Mouse (Mus musculus): ENCODE results near the gene Cyp46a1.

DNA sequence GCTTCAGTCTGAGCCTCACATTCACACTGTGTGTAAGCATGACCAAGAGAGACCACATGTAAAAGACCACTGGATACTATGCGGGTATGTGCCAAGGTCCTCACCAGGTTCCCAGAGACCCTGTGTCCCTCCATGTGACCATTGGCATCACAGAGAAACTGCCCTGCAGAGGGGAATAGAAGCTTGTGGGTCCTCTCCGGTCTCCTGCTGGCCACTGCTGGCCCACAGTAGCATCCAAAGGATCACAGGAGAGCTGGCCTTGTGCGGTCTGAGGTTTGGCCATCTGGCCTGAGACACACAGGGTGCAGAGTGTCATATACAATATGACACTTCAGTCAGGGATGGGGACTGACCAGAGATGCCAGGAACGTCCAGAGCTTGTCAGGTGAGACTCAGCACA is 24.1 kb upstream of the Cyp46a1 start:
- TF ChIP-seq POLR2A (IDR thresholded peaks at IDR 0.05; ENCODE audit: insufficient read length, low read depth) (no peak), MAX (IDR thresholded peaks at IDR 0.05; ENCODE audit: low read depth) (no peak), MYOD1 (IDR thresholded peaks at IDR 0.05; ENCODE audit: control insufficient read depth in 1 of 3, insufficient read length in 2 of 3, low read depth in 2 of 3) (no peak), MYOG (IDR thresholded peaks at IDR 0.05; ENCODE audit: control insufficient read depth in 1 of 3, insufficient read depth in 1 of 3, insufficient read length in 2 of 3, low read depth in 2 of 3) (no peak)

Data from myocyte (in vitro differentiated cells).